Mouse (Mus musculus): ENCODE measurements around the gene Tnrc18.

DNA sequence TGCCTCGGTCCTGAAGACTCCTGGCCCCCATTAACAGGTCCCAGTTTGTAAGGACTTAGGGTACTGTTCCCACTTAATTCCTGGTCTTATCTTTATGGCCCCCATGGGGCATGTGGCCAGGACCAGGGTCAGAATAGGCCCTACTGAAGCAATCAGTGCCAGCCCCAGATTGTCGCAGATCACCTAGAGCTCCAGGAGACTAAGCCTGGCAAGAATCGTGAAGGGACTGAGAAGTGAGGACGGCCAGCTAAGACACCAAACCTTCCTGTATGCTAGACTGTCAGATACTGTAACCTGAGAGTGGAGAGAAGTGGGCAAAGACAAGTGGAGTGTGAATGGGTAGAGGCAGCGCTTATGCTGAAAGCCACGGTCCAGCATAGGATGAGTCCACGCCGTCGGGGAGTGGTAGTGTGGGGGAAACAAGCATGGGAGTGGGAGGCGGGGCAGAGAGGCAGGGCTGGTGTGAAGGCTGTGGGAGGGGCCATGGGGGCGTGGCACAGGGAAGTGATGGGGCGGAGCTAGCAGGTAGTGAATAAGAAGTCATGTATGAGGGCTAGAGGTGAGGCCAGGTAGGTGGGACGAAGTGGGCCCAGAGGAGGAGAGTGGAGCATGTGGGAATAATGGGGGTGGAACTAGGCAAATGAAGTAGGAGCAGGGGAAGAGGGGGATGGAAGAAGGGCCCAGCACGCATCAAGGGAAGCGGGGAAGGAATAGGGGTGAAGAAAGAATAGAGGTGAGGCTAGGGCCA, 116.4 kb downstream of the Tnrc18 start:
- TF ChIP-seq POLR2A (IDR thresholded peaks at IDR 0.05; ENCODE audit: extremely low read depth, insufficient read depth, low read length) (no peak), CTCF (IDR thresholded peaks at IDR 0.05; ENCODE audit: low read depth, low read length) (no peak)
